Mouse (Mus musculus): ENCODE data around the gene Klk1b27. TPM values are rescaled to one million over a fixed set of nuclear protein-coding genes. Genes with fewer than 3 reads are reported as not detected.
"Not testable (repeated sequence)": the region's sequence is repeated elsewhere in the genome, so short reads cannot be mapped to it uniquely, and the experiment has no call there.

Gene Klk1b27
- not detected in 2 replicates for polyA plus RNA-seq (2015; fragmentation: Nextera tagmentation; extraction: Ambion mirVana)

DNA sequence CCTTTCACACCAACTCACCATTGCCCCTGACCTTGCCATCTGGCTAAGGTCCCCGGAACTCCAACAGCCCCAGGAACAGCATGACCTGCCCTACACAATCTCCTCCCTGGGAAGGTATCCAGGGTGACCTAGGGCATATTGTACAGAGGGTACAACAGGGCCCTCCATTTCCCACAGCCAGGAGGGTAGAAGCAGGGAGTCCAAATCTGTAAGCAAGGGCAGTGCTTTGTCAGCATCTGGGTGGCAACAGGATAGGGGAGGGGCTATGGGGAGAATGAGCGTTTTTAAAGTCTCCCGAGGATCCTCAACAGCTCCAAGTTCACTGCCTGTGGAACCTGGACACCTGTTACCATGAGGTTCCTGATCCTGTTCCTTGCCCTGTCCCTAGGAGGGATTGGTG lies at the start of gene Klk1b27:
Gene Klk1b27, plus strand, starts transcription at position 301 of the 400 bp plus-strand sequence.
- H3K9me3 ChIP-seq; H3K4me1 ChIP-seq; H3K4me3 ChIP-seq (replicated peaks); H3K36me3 ChIP-seq; H3K27me3 ChIP-seq (replicated peaks); ATAC-seq (ENCODE audit: insufficient read depth, low FRiP score, low read depth); H3K4me2 ChIP-seq; H3K27ac ChIP-seq; H3K9ac ChIP-seq: not testable (repeated sequence)
- 59% methylated on average over 3 of the region's 3 CpGs for WGBS

DNA sequence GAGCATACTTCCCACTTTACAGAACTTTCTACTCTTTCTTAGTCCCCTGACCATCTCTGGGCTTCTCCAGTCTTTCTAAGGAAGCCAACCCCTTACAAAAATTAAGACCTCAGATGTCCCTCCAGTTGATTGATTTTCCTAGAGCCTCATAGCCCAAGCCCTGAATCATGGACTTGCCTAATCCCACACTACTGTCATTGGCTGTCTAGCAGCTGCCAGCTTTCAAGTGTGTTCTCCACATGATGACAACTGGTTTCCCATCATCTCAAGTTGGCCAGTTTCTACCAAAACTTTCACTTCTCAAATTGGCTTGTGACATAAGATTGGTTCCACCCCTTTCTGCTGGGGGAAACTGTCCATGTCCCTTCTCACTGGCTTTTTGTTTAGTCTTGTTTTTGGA lies 47.2 kb upstream of the Klk1b27 start:
- H3K4me1 ChIP-seq: no peaks in the 10 kb centered on the region
- no peak overlapping the region for H3K27ac ChIP-seq
- no peak for ATAC-seq (ENCODE audit: insufficient read depth, low FRiP score, low read depth)
- no peak overlapping the region for H3K4me2 ChIP-seq
- H3K9ac ChIP-seq: no peak overlapping the region
- H3K4me3 ChIP-seq (replicated peaks): no peak overlapping the region
- H3K9me3 ChIP-seq: no peaks in the 10 kb centered on the region
- H3K27me3 ChIP-seq (replicated peaks): no peaks in the 10 kb centered on the region
- no peaks in the 10 kb centered on the region for H3K36me3 ChIP-seq

DNA sequence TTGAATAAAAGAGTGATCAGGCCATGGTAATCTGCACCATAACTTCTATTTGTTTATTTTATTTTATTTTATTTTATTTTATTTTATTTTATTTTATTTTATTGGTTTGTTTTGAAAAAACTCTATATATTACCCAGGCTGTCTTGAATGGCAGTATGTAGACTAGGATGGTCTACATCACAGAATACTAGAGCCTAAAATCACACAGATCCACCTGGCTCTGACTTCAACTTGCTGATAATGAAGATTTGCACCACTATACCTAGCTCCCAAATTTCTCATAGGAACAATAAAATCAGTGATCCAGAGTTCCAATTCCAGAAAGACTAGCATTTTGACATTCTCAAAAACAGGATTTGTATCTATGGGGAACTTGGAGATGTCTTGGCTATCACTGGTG lies 40.2 kb upstream of the Klk1b27 start, which contains the start of gene Klk1b26:
Gene Klk1b26, plus strand, starts transcription at position 301 of the 400 bp plus-strand sequence.
- ATAC-seq (ENCODE audit: insufficient read depth, low FRiP score, low read depth); H3K4me3 ChIP-seq (replicated peaks); H3K36me3 ChIP-seq; H3K27me3 ChIP-seq (replicated peaks); H3K4me1 ChIP-seq; H3K9me3 ChIP-seq; H3K9ac ChIP-seq; H3K4me2 ChIP-seq; H3K27ac ChIP-seq: not testable (repeated sequence)

DNA sequence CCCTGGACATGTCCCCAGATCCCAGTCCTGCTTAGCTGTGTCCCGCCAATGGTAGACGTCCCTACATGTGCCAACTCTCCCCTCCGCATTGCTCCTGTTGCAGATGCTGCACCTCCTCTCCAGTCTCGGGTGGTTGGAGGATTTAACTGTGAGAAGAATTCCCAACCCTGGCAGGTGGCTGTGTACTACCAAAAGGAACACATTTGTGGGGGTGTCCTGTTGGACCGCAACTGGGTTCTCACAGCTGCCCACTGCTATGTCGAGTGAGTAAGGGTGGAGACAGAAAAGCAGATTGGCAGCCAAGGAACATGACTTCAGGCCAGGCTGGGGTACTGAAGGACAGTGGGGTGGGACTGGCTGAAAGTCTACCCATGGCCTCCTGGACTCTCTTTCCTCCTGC lies 37.4 kb upstream of the Klk1b27 start:
- ATAC-seq (ENCODE audit: insufficient read depth, low FRiP score, low read depth); H3K36me3 ChIP-seq; H3K27me3 ChIP-seq (replicated peaks); H3K27ac ChIP-seq; H3K9ac ChIP-seq; H3K4me3 ChIP-seq (replicated peaks); H3K4me2 ChIP-seq; H3K9me3 ChIP-seq; H3K4me1 ChIP-seq: not testable (repeated sequence)
- 76% methylated on average over 6 of the region's 6 CpGs for WGBS

DNA sequence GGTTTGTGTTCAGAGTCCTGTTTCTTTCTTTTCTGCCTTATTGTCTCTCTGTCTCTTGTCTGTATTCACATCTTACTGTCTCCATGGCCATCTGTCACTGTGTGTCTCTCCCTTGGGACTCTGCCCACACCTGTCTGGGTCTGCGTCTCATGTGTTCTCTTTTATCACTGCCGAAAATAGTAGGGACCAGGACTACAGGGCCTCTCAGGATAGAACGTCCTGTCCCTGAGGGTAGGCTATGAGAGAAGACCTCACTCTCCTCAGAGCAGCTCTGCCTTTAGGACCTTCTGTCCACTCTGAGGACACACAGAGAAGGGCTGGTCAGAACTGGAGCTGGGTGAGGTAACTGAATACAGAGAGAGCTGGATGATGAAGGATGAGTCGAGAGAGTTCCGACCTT lies 37.0 kb upstream of the Klk1b27 start:
- H3K4me3 ChIP-seq (replicated peaks): no peak overlapping the region
- WGBS: 81% methylated on average over 5 of the region's 5 CpGs
- no peak overlapping the region for H3K27ac ChIP-seq
- no peak for ATAC-seq (ENCODE audit: insufficient read depth, low FRiP score, low read depth)
- H3K9me3 ChIP-seq: no peaks in the 10 kb centered on the region
- no peaks in the 10 kb centered on the region for H3K4me1 ChIP-seq
- H3K4me2 ChIP-seq: no peak overlapping the region
- H3K27me3 ChIP-seq (replicated peaks): no peaks in the 10 kb centered on the region
- H3K36me3 ChIP-seq: no peaks in the 10 kb centered on the region
- H3K9ac ChIP-seq: no peak overlapping the region

DNA sequence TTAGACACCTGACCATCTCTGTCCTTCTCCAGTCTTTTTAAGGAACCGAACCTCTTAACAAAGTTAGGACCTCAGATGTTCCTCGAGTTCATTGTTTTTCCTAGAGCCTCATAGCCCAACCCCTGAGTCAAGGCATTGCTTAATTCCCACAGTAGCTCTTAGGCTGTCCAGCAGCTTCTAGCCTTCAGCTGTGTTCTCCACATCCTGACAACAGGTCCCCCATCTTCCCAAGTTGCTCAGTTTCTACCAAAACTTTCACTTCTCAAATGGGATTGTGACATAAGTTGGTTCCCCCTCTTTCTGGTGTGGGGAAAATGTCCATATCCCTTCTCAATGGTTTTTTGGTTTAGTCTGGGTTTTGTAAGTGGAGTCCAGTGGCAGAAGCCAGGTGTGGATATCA lies 20.0 kb downstream of the Klk1b27 start:
- 75% methylated on average over 2 of the region's 2 CpGs for WGBS
- ATAC-seq (ENCODE audit: insufficient read depth, low FRiP score, low read depth): no peak
- no peaks in the 10 kb centered on the region for H3K36me3 ChIP-seq
- H3K27me3 ChIP-seq (replicated peaks): no peaks in the 10 kb centered on the region
- no peaks in the 10 kb centered on the region for H3K9me3 ChIP-seq
- H3K9ac ChIP-seq: no peak overlapping the region
- H3K4me3 ChIP-seq (replicated peaks): no peak overlapping the region
- H3K4me2 ChIP-seq: no peak overlapping the region
- no peaks in the 10 kb centered on the region for H3K4me1 ChIP-seq
- no peak overlapping the region for H3K27ac ChIP-seq

DNA sequence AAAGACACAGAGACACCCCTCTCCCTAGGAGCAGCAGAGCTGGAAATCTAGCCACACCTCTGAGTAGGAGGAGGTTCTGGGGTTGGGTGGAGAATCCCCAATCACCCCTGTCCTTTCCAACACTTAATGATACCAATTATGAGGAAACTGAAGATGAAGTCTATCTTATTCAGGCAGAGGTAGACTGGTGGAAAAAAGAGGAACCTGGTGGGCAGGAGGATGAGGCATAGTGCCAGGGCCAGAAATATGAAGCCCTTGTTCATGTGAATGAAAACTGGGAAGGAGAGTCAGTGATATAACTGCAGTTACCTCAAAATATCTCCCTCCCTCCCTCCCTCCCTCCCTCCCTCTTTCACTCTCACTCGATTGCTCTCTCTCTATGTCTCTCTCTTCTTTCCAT lies 25.6 kb downstream of the Klk1b27 start:
- 67% methylated on average over 1 of the region's 1 CpGs for WGBS
- Histone ChIP-seq H3K27me3 (replicated peaks) (no peaks in the 10 kb centered on the region), H3K36me3 (no peaks in the 10 kb centered on the region), H3K9ac (no peak overlapping the region), H3K27ac (no peak overlapping the region), H3K4me3 (replicated peaks) (no peak overlapping the region), H3K9me3 (no peaks in the 10 kb centered on the region), H3K4me1 (no peaks in the 10 kb centered on the region), H3K4me2 (no peak overlapping the region)
- no peak for ATAC-seq (ENCODE audit: insufficient read depth, low FRiP score, low read depth)

DNA sequence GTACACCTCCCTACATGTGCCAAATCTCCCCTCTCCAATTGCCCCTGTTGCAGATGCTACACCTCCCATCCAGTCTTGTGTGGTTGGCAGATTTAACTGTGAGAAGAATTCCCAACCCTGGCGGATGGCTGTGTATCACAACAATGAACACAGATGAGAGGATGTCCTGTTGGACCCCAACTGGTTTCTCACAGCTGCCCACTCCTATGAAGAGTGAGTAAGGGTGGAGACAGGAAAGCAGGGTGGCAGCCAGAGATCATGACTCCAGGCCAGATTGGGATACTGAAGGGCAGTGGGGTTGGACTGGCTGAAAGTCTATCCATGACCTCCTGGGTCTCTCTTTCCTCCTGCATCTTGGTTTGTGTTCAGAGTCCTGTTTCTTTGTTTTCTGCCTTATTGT lies 44.0 kb downstream of the Klk1b27 start:
- no peaks in the 10 kb centered on the region for H3K27me3 ChIP-seq (replicated peaks)
- H3K9me3 ChIP-seq: no peaks in the 10 kb centered on the region
- no peak overlapping the region for H3K27ac ChIP-seq
- no peak for ATAC-seq (ENCODE audit: insufficient read depth, low FRiP score, low read depth)
- H3K4me3 ChIP-seq (replicated peaks): no peak overlapping the region
- no peak overlapping the region for H3K4me2 ChIP-seq
- H3K36me3 ChIP-seq: no peaks in the 10 kb centered on the region
- WGBS: 79% methylated on average over 1 of the region's 1 CpGs
- no peaks in the 10 kb centered on the region for H3K4me1 ChIP-seq
- no peak overlapping the region for H3K9ac ChIP-seq

DNA sequence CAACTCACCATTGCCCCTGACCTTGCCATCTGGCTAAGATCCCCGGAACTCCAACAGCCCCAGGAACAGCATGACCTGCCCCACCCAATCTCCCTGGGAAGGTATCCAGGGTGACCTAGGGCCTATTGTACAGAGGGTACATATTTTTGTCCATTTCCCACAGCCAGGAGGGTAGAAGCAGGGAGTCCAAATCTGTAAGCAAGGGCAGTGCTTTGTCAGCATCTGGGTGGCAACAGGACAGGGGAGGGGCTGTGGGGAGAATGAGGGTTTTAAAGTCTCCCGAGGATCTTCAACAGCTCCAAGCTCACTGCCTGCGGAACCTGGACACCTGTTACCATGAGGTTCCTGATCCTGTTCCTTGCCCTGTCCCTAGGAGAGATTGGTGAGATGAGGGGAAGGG lies 49.9 kb downstream of the Klk1b27 start, which contains the start of gene Klk1b21:
Gene Klk1b21, plus strand, starts transcription at position 301 of the 400 bp plus-strand sequence.
- H3K27me3 ChIP-seq (replicated peaks); ATAC-seq (ENCODE audit: insufficient read depth, low FRiP score, low read depth); H3K27ac ChIP-seq; H3K4me3 ChIP-seq (replicated peaks); H3K9me3 ChIP-seq; H3K4me2 ChIP-seq; H3K9ac ChIP-seq; H3K36me3 ChIP-seq; H3K4me1 ChIP-seq: not testable (repeated sequence)
- WGBS: 62% methylated on average over 3 of the region's 3 CpGs

Other genes with a start within 250 kb of the Klk1b27 start
- not detected in 2 replicates for gene Klk7, start 241.0 kb upstream of the Klk1b27 start, polyA plus RNA-seq (2015; fragmentation: Nextera tagmentation; extraction: Ambion mirVana)
- gene Klk6, start 227.8 kb upstream of the Klk1b27 start, polyA plus RNA-seq (2015; fragmentation: Nextera tagmentation; extraction: Ambion mirVana): 0.18 and 0.32 TPM in 2 replicates
- not detected in 2 replicates for gene Klk5, start 210.3 kb upstream of the Klk1b27 start, polyA plus RNA-seq (2015; fragmentation: Nextera tagmentation; extraction: Ambion mirVana)
- not detected in 2 replicates for gene Klk4, start 171.1 kb upstream of the Klk1b27 start, polyA plus RNA-seq (2015; fragmentation: Nextera tagmentation; extraction: Ambion mirVana)
- gene Klk15, start 118.5 kb upstream of the Klk1b27 start, polyA plus RNA-seq (2015; fragmentation: Nextera tagmentation; extraction: Ambion mirVana): not detected in 2 replicates
- 1.4 and 1.7 TPM in 2 replicates for gene Klk1b8, start 101.6 kb upstream of the Klk1b27 start, polyA plus RNA-seq (2015; fragmentation: Nextera tagmentation; extraction: Ambion mirVana)
- not detected in 2 replicates for gene Klk1b1, start 85.5 kb upstream of the Klk1b27 start, polyA plus RNA-seq (2015; fragmentation: Nextera tagmentation; extraction: Ambion mirVana)
- not detected in 2 replicates for gene Klk1b9, start 76.2 kb upstream of the Klk1b27 start, polyA plus RNA-seq (2015; fragmentation: Nextera tagmentation; extraction: Ambion mirVana)
- 0.26 TPM in 1 of 2 replicates, not detected in the other for gene Klk1b11, start 56.4 kb upstream of the Klk1b27 start, polyA plus RNA-seq (2015; fragmentation: Nextera tagmentation; extraction: Ambion mirVana)
- 0.13 TPM in 1 of 2 replicates, not detected in the other for gene Klk1b26, start 40.1 kb upstream of the Klk1b27 start, polyA plus RNA-seq (2015; fragmentation: Nextera tagmentation; extraction: Ambion mirVana)
- gene Klk1b21, start 50.0 kb downstream of the Klk1b27 start, polyA plus RNA-seq (2015; fragmentation: Nextera tagmentation; extraction: Ambion mirVana): not detected in 2 replicates
- not detected in 2 replicates for gene Klk1b22, start 60.4 kb downstream of the Klk1b27 start, polyA plus RNA-seq (2015; fragmentation: Nextera tagmentation; extraction: Ambion mirVana)
- 0.09 TPM in 1 of 2 replicates, not detected in the other for gene Klk1b16, start 84.5 kb downstream of the Klk1b27 start, polyA plus RNA-seq (2015; fragmentation: Nextera tagmentation; extraction: Ambion mirVana)
- gene Klk1b24, start 135.9 kb downstream of the Klk1b27 start, polyA plus RNA-seq (2015; fragmentation: Nextera tagmentation; extraction: Ambion mirVana): 0.15 TPM in 1 of 2 replicates, not detected in the other
- gene Klk1b3, start 145.9 kb downstream of the Klk1b27 start, polyA plus RNA-seq (2015; fragmentation: Nextera tagmentation; extraction: Ambion mirVana): 0.85 and 0.95 TPM in 2 replicates
- 0.22 and 0.32 TPM in 2 replicates for gene Klk1b4, start 155.1 kb downstream of the Klk1b27 start, polyA plus RNA-seq (2015; fragmentation: Nextera tagmentation; extraction: Ambion mirVana)
- 0.13 and 0.15 TPM in 2 replicates for gene Klk1b5, start 163.7 kb downstream of the Klk1b27 start, polyA plus RNA-seq (2015; fragmentation: Nextera tagmentation; extraction: Ambion mirVana)
- gene Klk1, start 173.1 kb downstream of the Klk1b27 start, polyA plus RNA-seq (2015; fragmentation: Nextera tagmentation; extraction: Ambion mirVana): 16.1 and 19.4 TPM in 2 replicates
- 0.17 TPM in 1 of 2 replicates, not detected in the other for gene Gm36864, start 183.9 kb downstream of the Klk1b27 start, polyA plus RNA-seq (2015; fragmentation: Nextera tagmentation; extraction: Ambion mirVana)
- 1.6 and 1.8 TPM in 2 replicates for gene 1700028J19Rik, start 194.4 kb downstream of the Klk1b27 start, polyA plus RNA-seq (2015; fragmentation: Nextera tagmentation; extraction: Ambion mirVana)
- 120 and 139 TPM in 2 replicates for gene 2410002F23Rik, start 194.4 kb downstream of the Klk1b27 start, polyA plus RNA-seq (2015; fragmentation: Nextera tagmentation; extraction: Ambion mirVana)
- gene Acp4, start 205.1 kb downstream of the Klk1b27 start, polyA plus RNA-seq (2015; fragmentation: Nextera tagmentation; extraction: Ambion mirVana): not detected in 2 replicates
- not detected in 2 replicates for gene Gm15517, start 209.2 kb downstream of the Klk1b27 start, polyA plus RNA-seq (2015; fragmentation: Nextera tagmentation; extraction: Ambion mirVana)

Measured in stomach, embryonic 15.5 days (tissue).